Mouse (Mus musculus) liver, adult 2 months (tissue): Measurements from ENCODE around the gene Ermp1. TPM values are rescaled to one million over a fixed set of nuclear protein-coding genes. Genes with fewer than 3 reads are reported as not detected.

Experiments
- DNase-seq: peaks from one replicate; pipeline ENCODE4 v3.0.0-alpha.2; 2011; ENCODE audit warnings: low read depth, low spot score; ENCODE audit errors: extremely low read depth
- H3K27ac ChIP-seq: fragments of 200-500 bp; replicated peaks from 2 replicates; pipeline ENCODE4 v1.5.1; 2012; ENCODE audit warnings: low read depth, mild to moderate bottlenecking, control low read depth, inconsistent platforms, low read length; ENCODE audit not compliant: insufficient read depth
- H3K27me3 ChIP-seq: fragments of 200-500 bp; 2 replicates; pipeline ENCODE4 v1.6.1; 2012; ENCODE audit warnings: mild to moderate bottlenecking, moderate library complexity, low read length, inconsistent platforms; ENCODE audit not compliant: control insufficient read depth, insufficient read depth
- H3K36me3 ChIP-seq: fragments of 200-500 bp; 2 replicates; pipeline ENCODE4 v1.6.1; 2012; ENCODE audit warnings: low read length, inconsistent platforms; ENCODE audit not compliant: control insufficient read depth, insufficient read depth
- H3K4me1 ChIP-seq: fragments of 200-500 bp; 2 replicates; pipeline ENCODE4 v1.6.1; 2011; ENCODE audit warnings: low read length; ENCODE audit not compliant: control insufficient read depth, insufficient read depth
- H3K4me3 ChIP-seq: fragments of 200-500 bp; 2 replicates; pipeline ENCODE4 v1.5.1; 2011; ENCODE audit warnings: low read depth, mild to moderate bottlenecking, control low read depth, low read length, moderate library complexity; ENCODE audit not compliant: insufficient read depth
- H3K79me2 ChIP-seq: fragments of 200-500 bp; 2 replicates; pipeline ENCODE4 v1.6.1; 2012; ENCODE audit warnings: inconsistent platforms, mild to moderate bottlenecking, low read length, moderate library complexity; ENCODE audit not compliant: control insufficient read depth, insufficient read depth
- H3K9ac ChIP-seq: fragments of 200-500 bp; 2 replicates; pipeline ENCODE4 v1.6.1; 2012; ENCODE audit warnings: low read depth, mild to moderate bottlenecking, control low read depth, inconsistent platforms, low read length
- CTCF ChIP-seq: fragments of 200-500 bp; IDR thresholded peaks from 2 replicates; pipeline ENCODE4 v1.5.1; 2011; ENCODE audit warnings: low read depth, low read length, control low read depth
- POLR2A ChIP-seq: fragments of 200-500 bp; IDR thresholded peaks from 2 replicates; pipeline ENCODE4 v1.6.1; 2011; ENCODE audit warnings: low read length, control low read depth; ENCODE audit not compliant: insufficient read depth; ENCODE audit errors: extremely low read depth
- WGBS: fragments of 180-500 bp; shearing (Covaris S2); methylation state at CpG from one replicate; pipeline ENCODE4 v1.1.7; 2018; 5-methylcytosine and 5-hydroxymethylcytosine counted together
- polyA plus RNA-seq: library from polyadenylated mRNA; depleted of rRNA; stranded (reverse); fragments of >200 nt; gene quantifications from 2 replicates; pipeline ENCODE4 v1.2.3, GENCODE M21; 2012
- total RNA-seq: library from RNA; depleted of rRNA; stranded (reverse); fragments of >200 nt; gene quantifications from 2 replicates; pipeline ENCODE4 v1.2.3, GENCODE M21; 2014

The Ermp1 gene
- total and polyA plus RNA-seq, 2 experiments = 8.5 to 16.3 TPM

- Histone ChIP-seq H3K36me3 (no peaks in the 10 kb centered on the region), H3K27me3 (no peaks in the 10 kb centered on the region), H3K27ac (no peak overlapping the region), H3K4me1 (peaks cover 9% of the 10 kb centered on the region), H3K79me2 (no peaks in the 10 kb centered on the region), H3K9ac (no peak overlapping the region), H3K4me3 (no peak overlapping the region)
- no peak for DNase-seq
- TF ChIP-seq POLR2A (no peak), CTCF (no peak)
- 89% methylated on average over 4 of the region's 4 CpGs for WGBS
Measured at GRCm38 (mm10) chr19:29666164-29666563, 17.9 kb upstream of the Ermp1 start.

- no peak overlapping the region for H3K4me3 ChIP-seq
- no peak for DNase-seq
- H3K79me2 ChIP-seq = no peaks in the 10 kb centered on the region
- H3K4me1 ChIP-seq = peaks cover 9% of the 10 kb centered on the region
- no peak overlapping the region for H3K9ac ChIP-seq
- TF ChIP-seq POLR2A = no peak
- TF ChIP-seq CTCF = no peak
- H3K27me3 ChIP-seq = no peaks in the 10 kb centered on the region
- 90% methylated on average over 5 of the region's 5 CpGs for WGBS
- H3K27ac ChIP-seq = no peak overlapping the region
- no peaks in the 10 kb centered on the region for H3K36me3 ChIP-seq
Measured at GRCm38 (mm10) chr19:29664934-29665333, 16.7 kb upstream of the Ermp1 start.

- no peak for DNase-seq
- Histone ChIP-seq H3K27me3 (no peaks in the 10 kb centered on the region), H3K9ac (no peak overlapping the region), H3K27ac (no peak overlapping the region), H3K4me3 (no peak overlapping the region), H3K4me1 (peaks cover 9% of the 10 kb centered on the region), H3K36me3 (no peaks in the 10 kb centered on the region), H3K79me2 (no peaks in the 10 kb centered on the region)
- WGBS = 88% methylated on average over 8 of the region's 8 CpGs
- TF ChIP-seq CTCF (no peak), POLR2A (no peak)
Measured at GRCm38 (mm10) chr19:29663780-29664179, 15.6 kb upstream of the Ermp1 start.

- no peaks in the 10 kb centered on the region for H3K36me3 ChIP-seq
- H3K79me2 ChIP-seq = no peaks in the 10 kb centered on the region
- peaks cover 2% of the 10 kb centered on the region; the same call in 1 of the 2 replicates for H3K4me1 ChIP-seq
- H3K4me3 ChIP-seq = no peak overlapping the region
- H3K27me3 ChIP-seq = no peaks in the 10 kb centered on the region
- TF ChIP-seq CTCF (no peak), POLR2A (no peak)
- H3K9ac ChIP-seq = no peak overlapping the region
- DNase-seq = no peak
- H3K27ac ChIP-seq = no peak overlapping the region
- WGBS = 85% methylated on average over 6 of the region's 6 CpGs
Measured at GRCm38 (mm10) chr19:29661974-29662580, 13.9 kb upstream of the Ermp1 start.

- Histone ChIP-seq H3K27ac (no peak overlapping the region), H3K36me3 (no peaks in the 10 kb centered on the region), H3K79me2 (no peaks in the 10 kb centered on the region), H3K4me3 (no peak overlapping the region), H3K4me1 (no peaks in the 10 kb centered on the region), H3K9ac (no peak overlapping the region), H3K27me3 (no peaks in the 10 kb centered on the region)
- 80% methylated on average over 10 of the region's 10 CpGs for WGBS
- DNase-seq = no peak
- TF ChIP-seq CTCF = no peak
- TF ChIP-seq POLR2A = no peak
Measured at GRCm38 (mm10) chr19:29660835-29661764, 12.9 kb upstream of the Ermp1 start.
